Mouse (Mus musculus) midbrain, postnatal 0 days (tissue): ENCODE data around the gene Snapin. TPM values are rescaled to one million over a fixed set of nuclear protein-coding genes. Genes with fewer than 3 reads are reported as not detected.
A peak's percentile ranks its signal among the peaks of the same experiment; 100 is the strongest.

Experiments
- ATAC-seq: fragments of 200-750 bp; cut with Nextera tagmentation; 2 replicates; pipeline ENCODE4 v1.8.0; 2017; ENCODE audit warnings: moderate number of reproducible peaks, mild to moderate bottlenecking, moderate TSS enrichment, moderate library complexity; ENCODE audit not compliant: low FRiP score
- DNase-seq: peaks from one replicate; pipeline ENCODE4 v3.0.0-alpha.2; 2015; ENCODE audit warnings: low spot score
- H3K27ac ChIP-seq: fragments of 300-500 bp; sonication (generic); 2 replicates; pipeline ENCODE4 v1.5.1; 2014; ENCODE audit warnings: low read depth, mild to moderate bottlenecking, low read length, mixed read lengths
- H3K27me3 ChIP-seq: fragments of 300-500 bp; sonication (generic); 2 replicates; pipeline ENCODE4 v1.6.1; 2014; ENCODE audit warnings: low read length, control low read depth, mixed read lengths; ENCODE audit not compliant: insufficient read depth
- H3K36me3 ChIP-seq: fragments of 300-500 bp; sonication (generic); 2 replicates; pipeline ENCODE4 v1.6.1; 2014; ENCODE audit warnings: low read length, control low read depth, mixed read lengths; ENCODE audit not compliant: insufficient read depth
- H3K4me1 ChIP-seq: fragments of 300-500 bp; sonication (generic); 2 replicates; pipeline ENCODE4 v1.6.1; 2014; ENCODE audit warnings: mild to moderate bottlenecking, control low read depth, antibody characterized with exemption, low read length, mixed read lengths; ENCODE audit not compliant: insufficient read depth
- H3K4me2 ChIP-seq: fragments of 300-500 bp; sonication (generic); 2 replicates; pipeline ENCODE4 v1.6.1; 2014; ENCODE audit warnings: low read depth, mild to moderate bottlenecking, low read length, mixed read lengths; ENCODE audit not compliant: poor library complexity, severe bottlenecking
- H3K4me3 ChIP-seq: fragments of 300-500 bp; sonication (generic); 2 replicates; pipeline ENCODE4 v1.5.1; 2014; ENCODE audit warnings: low read depth, mild to moderate bottlenecking, low read length, moderate library complexity
- H3K9ac ChIP-seq: fragments of 300-500 bp; sonication (generic); replicated peaks from 2 replicates; pipeline ENCODE4 v1.6.1; 2014; ENCODE audit warnings: mild to moderate bottlenecking, low read length, moderate library complexity, mixed read lengths; ENCODE audit not compliant: poor library complexity, severe bottlenecking
- H3K9me3 ChIP-seq: fragments of 300-500 bp; sonication (generic); 2 replicates; pipeline ENCODE4 v1.6.1; 2016; ENCODE audit warnings: low read length, control low read depth
- CTCF ChIP-seq: IDR thresholded peaks from 2 replicates; pipeline ENCODE4 v1.5.1; 2016; ENCODE audit warnings: antibody characterized with exemption, mild to moderate bottlenecking
- WGBS: fragments of 180-500 bp; shearing (Covaris S2); extraction: QIAGEN DNeasy Blood & Tissue Kit; methylation state at CpG from one replicate; pipeline ENCODE4 v1.1.7; 2014; 5-methylcytosine and 5-hydroxymethylcytosine counted together
- polyA plus RNA-seq: library from polyadenylated mRNA; unstranded; fragments of >200 nt; fragmentation: Nextera tagmentation; extraction: Ambion mirVana; gene quantifications from 2 replicates; pipeline ENCODE4 v1.2.1, GENCODE M21; 2015
- total RNA-seq: library from RNA; depleted of rRNA; stranded (reverse); fragments of >200 nt; gene quantifications from 2 replicates; pipeline ENCODE4 v1.2.3, GENCODE M21; 2014; rRNA removed

The Snapin gene
- total and polyA plus RNA-seq, 2 experiments from 2014 or later = 41.2 to 93.5 TPM

- Histone ChIP-seq H3K27me3 (no peaks in the 10 kb centered on the region), H3K4me1 (peaks cover 13% of the 10 kb centered on the region; the same call in 1 of the 2 replicates), H3K9me3 (no peaks in the 10 kb centered on the region), H3K4me3 (peak overlapping the region; percentile 30), H3K9ac (peak overlapping the region; percentile 50), H3K4me2 (peak overlapping the region; percentile 49), H3K27ac (peak overlapping the region; percentile 76), H3K36me3 (no peaks in the 10 kb centered on the region)
- 1% methylated on average over 17 of the region's 17 CpGs for WGBS
- no peak for TF ChIP-seq CTCF
- DNase-seq (peak; percentile 92), ATAC-seq (peak; percentile 91)
Observed at GRCm38 (mm10) chr3:90446389-90447122, 44.3 kb downstream of the Snapin start.

- H3K4me2 ChIP-seq = peak overlapping the region; percentile 49; the same call in 1 of the 2 replicates
- no peaks in the 10 kb centered on the region for H3K9me3 ChIP-seq
- ATAC-seq (no peak), DNase-seq (no peak)
- peaks cover 13% of the 10 kb centered on the region; the same call in 1 of the 2 replicates for H3K4me1 ChIP-seq
- no peak overlapping the region for H3K9ac ChIP-seq
- no peak for TF ChIP-seq CTCF
- peak overlapping the region; percentile 76 for H3K27ac ChIP-seq
- WGBS = 64% methylated on average over 11 of the region's 11 CpGs
- H3K4me3 ChIP-seq = peak overlapping the region; percentile 30
- H3K36me3 ChIP-seq = no peaks in the 10 kb centered on the region
- H3K27me3 ChIP-seq = no peaks in the 10 kb centered on the region
Observed at GRCm38 (mm10) chr3:90445417-90446200, 45.2 kb downstream of the Snapin start.

- ATAC-seq (no peak), DNase-seq (no peak)
- no peaks in the 10 kb centered on the region for H3K9me3 ChIP-seq
- no peak overlapping the region for H3K4me3 ChIP-seq
- no peak overlapping the region for H3K4me2 ChIP-seq
- TF ChIP-seq CTCF = no peak
- H3K36me3 ChIP-seq = no peaks in the 10 kb centered on the region
- peaks cover 13% of the 10 kb centered on the region; the same call in 1 of the 2 replicates for H3K4me1 ChIP-seq
- WGBS = 89% methylated on average over 3 of the region's 3 CpGs
- H3K27me3 ChIP-seq = no peaks in the 10 kb centered on the region
- H3K27ac ChIP-seq = no peak overlapping the region
- no peak overlapping the region for H3K9ac ChIP-seq
Observed at GRCm38 (mm10) chr3:90443977-90444376, 46.9 kb downstream of the Snapin start.

- Histone ChIP-seq H3K4me2 (no peak overlapping the region), H3K9ac (no peak overlapping the region), H3K4me1 (no peaks in the 10 kb centered on the region), H3K27ac (no peak overlapping the region), H3K36me3 (no peaks in the 10 kb centered on the region), H3K4me3 (no peak overlapping the region), H3K27me3 (no peaks in the 10 kb centered on the region), H3K9me3 (no peaks in the 10 kb centered on the region)
- no peak for ATAC-seq
- no peak for DNase-seq
- WGBS = 89% methylated on average over 2 of the region's 2 CpGs
- TF ChIP-seq CTCF = no peak
Observed at GRCm38 (mm10) chr3:90440756-90441155, 50.1 kb downstream of the Snapin start.

Other genes starting within 250 kb of the Snapin start
- gene Creb3l4, start 247.5 kb downstream of the Snapin start, total RNA-seq = 0.77 and 1.6 TPM in 2 replicates
- gene Creb3l4, start 247.5 kb downstream of the Snapin start, polyA plus RNA-seq = 1.2 and 1.7 TPM in 2 replicates
- gene Slc39a1, start 242.9 kb downstream of the Snapin start, total RNA-seq = 73.0 and 75.3 TPM in 2 replicates
- 60.3 and 62.4 TPM in 2 replicates for gene Slc39a1, start 242.9 kb downstream of the Snapin start, polyA plus RNA-seq
- 19.5 and 20.4 TPM in 2 replicates for gene Crtc2, start 236.9 kb downstream of the Snapin start, total RNA-seq
- gene Crtc2, start 236.9 kb downstream of the Snapin start, polyA plus RNA-seq = 17.2 and 18.9 TPM in 2 replicates
- gene Dennd4b, start 225.8 kb downstream of the Snapin start, total RNA-seq = 34.6 and 46.8 TPM in 2 replicates
- gene Dennd4b, start 225.8 kb downstream of the Snapin start, polyA plus RNA-seq = 6.9 and 7.7 TPM in 2 replicates
- gene Gatad2b, start 197.9 kb downstream of the Snapin start, total RNA-seq = 27.3 and 29.8 TPM in 2 replicates
- 10.2 and 12.9 TPM in 2 replicates for gene Gatad2b, start 197.9 kb downstream of the Snapin start, polyA plus RNA-seq
- 64.8 and 86.6 TPM in 2 replicates for gene Slc27a3, start 101.1 kb downstream of the Snapin start, total RNA-seq
- 30.8 and 31.4 TPM in 2 replicates for gene Slc27a3, start 101.1 kb downstream of the Snapin start, polyA plus RNA-seq
- gene Ints3, start 57.4 kb downstream of the Snapin start, total RNA-seq = 58.5 and 61.8 TPM in 2 replicates
- 19.7 and 22.3 TPM in 2 replicates for gene Ints3, start 57.4 kb downstream of the Snapin start, polyA plus RNA-seq
- 4.0 and 4.1 TPM in 2 replicates for gene Npr1, start 25.2 kb downstream of the Snapin start, total RNA-seq
- 1.5 and 2.0 TPM in 2 replicates for gene Npr1, start 25.2 kb downstream of the Snapin start, polyA plus RNA-seq
- 136 and 147 TPM in 2 replicates for gene Ilf2, start 14.9 kb downstream of the Snapin start, total RNA-seq
- gene Ilf2, start 14.9 kb downstream of the Snapin start, polyA plus RNA-seq = 177 and 182 TPM in 2 replicates
- gene Chtop, start 18.5 kb upstream of the Snapin start, total RNA-seq = 233 and 254 TPM in 2 replicates
- 154 and 163 TPM in 2 replicates for gene Chtop, start 18.5 kb upstream of the Snapin start, polyA plus RNA-seq
- 16.4 and 27.5 TPM in 2 replicates for gene S100a1, start 23.4 kb upstream of the Snapin start, total RNA-seq
- 54.2 and 59.9 TPM in 2 replicates for gene S100a1, start 23.4 kb upstream of the Snapin start, polyA plus RNA-seq
- 4.5 and 7.3 TPM in 2 replicates for gene S100a13, start 23.4 kb upstream of the Snapin start, total RNA-seq
- gene S100a13, start 23.4 kb upstream of the Snapin start, polyA plus RNA-seq = 20.3 and 21.1 TPM in 2 replicates
- gene S100a14, start 35.8 kb upstream of the Snapin start, total RNA-seq = 0.55 TPM in 1 of 2 replicates, not detected in the other
- gene S100a14, start 35.8 kb upstream of the Snapin start, polyA plus RNA-seq = not detected in 2 replicates
- 38.4 and 76.1 TPM in 2 replicates for gene S100a16, start 46.2 kb upstream of the Snapin start, total RNA-seq
- gene S100a16, start 46.2 kb upstream of the Snapin start, polyA plus RNA-seq = 65.5 and 74.7 TPM in 2 replicates
- 0.19 and 3.5 TPM in 2 replicates for gene S100a3, start 69.5 kb upstream of the Snapin start, total RNA-seq
- 0.81 and 0.90 TPM in 2 replicates for gene S100a3, start 69.5 kb upstream of the Snapin start, polyA plus RNA-seq
- gene S100a2, start 99.2 kb upstream of the Snapin start, total RNA-seq = not detected in 2 replicates
- gene S100a2, start 99.2 kb upstream of the Snapin start, polyA plus RNA-seq = not detected in 2 replicates
- gene Gm42674, start 110.9 kb upstream of the Snapin start, total RNA-seq = 1.6 TPM in 1 of 2 replicates, not detected in the other
- not detected in 2 replicates for gene Gm42674, start 110.9 kb upstream of the Snapin start, polyA plus RNA-seq
- gene S100a4, start 112.7 kb upstream of the Snapin start, total RNA-seq = not detected in 2 replicates
- 2.4 and 2.5 TPM in 2 replicates for gene S100a4, start 112.7 kb upstream of the Snapin start, polyA plus RNA-seq
- gene S100a5, start 117.5 kb upstream of the Snapin start, total RNA-seq = not detected in 2 replicates
- gene S100a5, start 117.5 kb upstream of the Snapin start, polyA plus RNA-seq = 0.43 TPM in 1 of 2 replicates, not detected in the other
- 13.8 and 14.3 TPM in 2 replicates for gene S100a6, start 121.8 kb upstream of the Snapin start, total RNA-seq
- 42.3 and 50.9 TPM in 2 replicates for gene S100a6, start 121.8 kb upstream of the Snapin start, polyA plus RNA-seq
- gene S100a7a, start 163.0 kb upstream of the Snapin start, total RNA-seq = not detected in 2 replicates
- gene S100a7a, start 163.0 kb upstream of the Snapin start, polyA plus RNA-seq = not detected in 2 replicates
- 0.93 and 1.8 TPM in 2 replicates for gene S100a8, start 177.9 kb upstream of the Snapin start, total RNA-seq
- gene S100a8, start 177.9 kb upstream of the Snapin start, polyA plus RNA-seq = 2.2 and 4.2 TPM in 2 replicates
- gene S100a9, start 204.7 kb upstream of the Snapin start, total RNA-seq = 5.5 TPM in 1 of 2 replicates, not detected in the other
- 2.1 and 2.2 TPM in 2 replicates for gene S100a9, start 204.7 kb upstream of the Snapin start, polyA plus RNA-seq
- not detected in 2 replicates for gene Pglyrp4, start 235.9 kb upstream of the Snapin start, total RNA-seq
- gene Pglyrp4, start 235.9 kb upstream of the Snapin start, polyA plus RNA-seq = not detected in 2 replicates